Mouse (Mus musculus): ENCODE results near the gene Sox10. TPM values are rescaled to one million over a fixed set of nuclear protein-coding genes. Genes with fewer than 3 reads are reported as not detected.

The Sox10 gene
- polyA plus RNA-seq, 1 experiment from 2014 or later, result 1.5 TPM

GRCm38 (mm10) chr15:79126217-79126932 lies 38.7 kb downstream of the Sox10 start:
- H3K9ac ChIP-seq (replicated peaks; ENCODE audit: low read length), result no peak overlapping the region
- peaks cover 89% of the 10 kb centered on the region for H3K36me3 ChIP-seq (ENCODE audit: control insufficient read depth, insufficient read depth, low read length)
- H3K9me3 ChIP-seq (ENCODE audit: control insufficient read depth, low read length), result no peaks in the 10 kb centered on the region
- H3K4me1 ChIP-seq (ENCODE audit: control insufficient read depth, insufficient read depth, low read length), result no peaks in the 10 kb centered on the region
- H3K27me3 ChIP-seq (ENCODE audit: control insufficient read depth, insufficient read depth, low read length), result no peaks in the 10 kb centered on the region
- no peak overlapping the region for H3K4me2 ChIP-seq (ENCODE audit: low read length)
- no peak overlapping the region for H3K27ac ChIP-seq (replicated peaks; ENCODE audit: low read depth, low read length)
- 84% methylated on average over 13 of the region's 13 CpGs for WGBS
- ATAC-seq (ENCODE audit: low FRiP score, low TSS enrichment) (no peak), DNase-seq (peak; percentile 64)
- no peak overlapping the region for H3K4me3 ChIP-seq (replicated peaks; ENCODE audit: low read depth, low read length)

- H3K4me1 ChIP-seq (ENCODE audit: control insufficient read depth, insufficient read depth, low read length), result no peaks in the 10 kb centered on the region
- no peak for DNase-seq
- H3K4me3 ChIP-seq (replicated peaks; ENCODE audit: low read depth, low read length), result no peak overlapping the region
- no peak overlapping the region for H3K4me2 ChIP-seq (ENCODE audit: low read length)
- H3K9ac ChIP-seq (replicated peaks; ENCODE audit: low read length), result no peak overlapping the region
- 82% methylated on average over 10 of the region's 10 CpGs for WGBS
- H3K9me3 ChIP-seq (ENCODE audit: control insufficient read depth, low read length), result no peaks in the 10 kb centered on the region
- peaks cover 79% of the 10 kb centered on the region for H3K36me3 ChIP-seq (ENCODE audit: control insufficient read depth, insufficient read depth, low read length)
- no peaks in the 10 kb centered on the region for H3K27me3 ChIP-seq (ENCODE audit: control insufficient read depth, insufficient read depth, low read length)
- ATAC-seq (ENCODE audit: low FRiP score, low TSS enrichment), result no peak
- no peak overlapping the region for H3K27ac ChIP-seq (replicated peaks; ENCODE audit: low read depth, low read length)
Observed at GRCm38 (mm10) chr15:79124331-79124875, 40.6 kb downstream of the Sox10 start.

- Histone ChIP-seq H3K9ac (replicated peaks; ENCODE audit: low read length) (no peak overlapping the region), H3K36me3 (ENCODE audit: control insufficient read depth, insufficient read depth, low read length) (peaks cover 80% of the 10 kb centered on the region), H3K9me3 (ENCODE audit: control insufficient read depth, low read length) (no peaks in the 10 kb centered on the region), H3K4me1 (ENCODE audit: control insufficient read depth, insufficient read depth, low read length) (no peaks in the 10 kb centered on the region), H3K4me2 (ENCODE audit: low read length) (no peak overlapping the region), H3K27me3 (ENCODE audit: control insufficient read depth, insufficient read depth, low read length) (no peaks in the 10 kb centered on the region), H3K27ac (replicated peaks; ENCODE audit: low read depth, low read length) (no peak overlapping the region), H3K4me3 (replicated peaks; ENCODE audit: low read depth, low read length) (no peak overlapping the region)
- ATAC-seq (ENCODE audit: low FRiP score, low TSS enrichment), result no peak
- no peak for DNase-seq
- whole genome bisulfite sequencing, result 91% methylated on average over 6 of the region's 6 CpGs
Observed at GRCm38 (mm10) chr15:79123751-79124150, 41.3 kb downstream of the Sox10 start.

DNA sequence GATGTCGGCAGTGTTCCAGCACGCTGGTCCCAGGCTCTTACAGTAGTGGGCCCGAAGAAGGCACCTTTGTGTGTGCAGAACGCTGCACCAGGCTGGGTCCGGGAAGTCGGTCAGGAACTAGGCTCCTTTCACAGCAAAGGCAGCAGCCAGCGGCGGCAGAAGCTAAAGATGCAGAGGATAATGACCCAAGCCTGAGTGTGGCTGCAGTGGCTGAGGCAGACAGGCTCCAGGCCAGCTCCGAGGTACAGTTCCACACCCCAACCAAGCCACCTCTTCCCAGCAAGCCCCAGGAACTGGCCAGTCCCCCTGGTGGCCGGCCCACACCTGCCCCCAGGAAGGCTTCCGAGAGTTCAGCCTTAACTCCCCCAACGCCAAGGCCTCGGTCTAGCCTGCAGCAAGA lies 42.5 kb downstream of the Sox10 start:
- Histone ChIP-seq H3K4me3 (replicated peaks; ENCODE audit: low read depth, low read length) (no peak overlapping the region), H3K9me3 (ENCODE audit: control insufficient read depth, low read length) (no peaks in the 10 kb centered on the region), H3K4me1 (ENCODE audit: control insufficient read depth, insufficient read depth, low read length) (no peaks in the 10 kb centered on the region), H3K27me3 (ENCODE audit: control insufficient read depth, insufficient read depth, low read length) (no peaks in the 10 kb centered on the region), H3K9ac (replicated peaks; ENCODE audit: low read length) (no peak overlapping the region), H3K27ac (replicated peaks; ENCODE audit: low read depth, low read length) (no peak overlapping the region), H3K4me2 (ENCODE audit: low read length) (no peak overlapping the region), H3K36me3 (ENCODE audit: control insufficient read depth, insufficient read depth, low read length) (peaks cover 72% of the 10 kb centered on the region)
- WGBS, result 82% methylated on average over 13 of the region's 13 CpGs
- ATAC-seq (ENCODE audit: low FRiP score, low TSS enrichment) (no peak), DNase-seq (no peak)

- DNase-seq, result no peak
- H3K9ac ChIP-seq (replicated peaks; ENCODE audit: low read length), result no peak overlapping the region
- no peak overlapping the region for H3K4me3 ChIP-seq (replicated peaks; ENCODE audit: low read depth, low read length)
- H3K27ac ChIP-seq (replicated peaks; ENCODE audit: low read depth, low read length), result no peak overlapping the region
- 57% methylated on average over 4 of the region's 4 CpGs for WGBS
- no peaks in the 10 kb centered on the region for H3K27me3 ChIP-seq (ENCODE audit: control insufficient read depth, insufficient read depth, low read length)
- ATAC-seq (ENCODE audit: low FRiP score, low TSS enrichment), result no peak
- H3K9me3 ChIP-seq (ENCODE audit: control insufficient read depth, low read length), result no peaks in the 10 kb centered on the region
- H3K4me2 ChIP-seq (ENCODE audit: low read length), result no peak overlapping the region
- no peaks in the 10 kb centered on the region for H3K4me1 ChIP-seq (ENCODE audit: control insufficient read depth, insufficient read depth, low read length)
- H3K36me3 ChIP-seq (ENCODE audit: control insufficient read depth, insufficient read depth, low read length), result peaks cover 68% of the 10 kb centered on the region
Observed at GRCm38 (mm10) chr15:79122119-79122518, 42.9 kb downstream of the Sox10 start.

- Histone ChIP-seq H3K27ac (replicated peaks; ENCODE audit: low read depth, low read length) (no peak overlapping the region), H3K9ac (replicated peaks; ENCODE audit: low read length) (no peak overlapping the region), H3K36me3 (ENCODE audit: control insufficient read depth, insufficient read depth, low read length) (peaks cover 67% of the 10 kb centered on the region), H3K9me3 (ENCODE audit: control insufficient read depth, low read length) (no peaks in the 10 kb centered on the region), H3K27me3 (ENCODE audit: control insufficient read depth, insufficient read depth, low read length) (no peaks in the 10 kb centered on the region), H3K4me3 (replicated peaks; ENCODE audit: low read depth, low read length) (no peak overlapping the region), H3K4me2 (ENCODE audit: low read length) (no peak overlapping the region), H3K4me1 (ENCODE audit: control insufficient read depth, insufficient read depth, low read length) (no peaks in the 10 kb centered on the region)
- ATAC-seq (ENCODE audit: low FRiP score, low TSS enrichment) (no peak), DNase-seq (no peak)
- WGBS, result 82% methylated on average over 9 of the region's 9 CpGs
Observed at GRCm38 (mm10) chr15:79119491-79119890, 45.5 kb downstream of the Sox10 start.

- H3K27ac ChIP-seq (replicated peaks; ENCODE audit: low read depth, low read length), result no peak overlapping the region
- ATAC-seq (ENCODE audit: low FRiP score, low TSS enrichment), result no peak
- no peak overlapping the region for H3K4me3 ChIP-seq (replicated peaks; ENCODE audit: low read depth, low read length)
- H3K9me3 ChIP-seq (ENCODE audit: control insufficient read depth, low read length), result no peaks in the 10 kb centered on the region
- H3K9ac ChIP-seq (replicated peaks; ENCODE audit: low read length), result no peak overlapping the region
- peaks cover 9% of the 10 kb centered on the region for H3K4me1 ChIP-seq (ENCODE audit: control insufficient read depth, insufficient read depth, low read length)
- no peak for DNase-seq
- no peak overlapping the region for H3K4me2 ChIP-seq (ENCODE audit: low read length)
- WGBS, result 78% methylated on average over 5 of the region's 5 CpGs
- no peaks in the 10 kb centered on the region for H3K27me3 ChIP-seq (ENCODE audit: control insufficient read depth, insufficient read depth, low read length)
- H3K36me3 ChIP-seq (ENCODE audit: control insufficient read depth, insufficient read depth, low read length), result peaks cover 31% of the 10 kb centered on the region
Observed at GRCm38 (mm10) chr15:79115276-79115675, 49.8 kb downstream of the Sox10 start.

DNA sequence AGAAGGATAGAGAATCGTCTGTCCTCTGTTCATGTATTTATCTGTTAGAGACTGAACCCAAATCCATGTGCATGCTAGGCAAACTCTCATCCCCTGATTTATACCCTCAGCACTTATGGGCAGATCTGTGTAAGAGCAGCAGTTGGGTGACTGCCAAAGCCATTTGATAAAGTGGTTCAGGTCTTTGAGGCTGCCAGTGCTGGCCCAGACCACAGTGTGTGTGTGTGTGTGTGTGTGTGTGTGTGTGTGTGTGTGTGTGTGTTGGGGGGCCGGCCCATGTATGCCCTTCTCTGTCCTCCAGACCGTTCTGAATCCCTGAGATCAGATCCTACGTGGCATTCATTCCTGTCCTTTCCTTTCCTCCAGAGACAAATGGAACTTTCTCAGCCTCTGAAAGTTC lies 53.3 kb downstream of the Sox10 start:
- Histone ChIP-seq H3K4me3 (replicated peaks; ENCODE audit: low read depth, low read length) (no peak overlapping the region), H3K4me2 (ENCODE audit: low read length) (no peak overlapping the region), H3K27ac (replicated peaks; ENCODE audit: low read depth, low read length) (no peak overlapping the region), H3K9ac (replicated peaks; ENCODE audit: low read length) (no peak overlapping the region), H3K4me1 (ENCODE audit: control insufficient read depth, insufficient read depth, low read length) (peaks cover 25% of the 10 kb centered on the region), H3K27me3 (ENCODE audit: control insufficient read depth, insufficient read depth, low read length) (no peaks in the 10 kb centered on the region), H3K9me3 (ENCODE audit: control insufficient read depth, low read length) (no peaks in the 10 kb centered on the region), H3K36me3 (ENCODE audit: control insufficient read depth, insufficient read depth, low read length) (peaks cover 20% of the 10 kb centered on the region)
- no peak for ATAC-seq (ENCODE audit: low FRiP score, low TSS enrichment)
- 86% methylated on average over 4 of the region's 4 CpGs for WGBS
- peak; percentile 27 for DNase-seq

DNA sequence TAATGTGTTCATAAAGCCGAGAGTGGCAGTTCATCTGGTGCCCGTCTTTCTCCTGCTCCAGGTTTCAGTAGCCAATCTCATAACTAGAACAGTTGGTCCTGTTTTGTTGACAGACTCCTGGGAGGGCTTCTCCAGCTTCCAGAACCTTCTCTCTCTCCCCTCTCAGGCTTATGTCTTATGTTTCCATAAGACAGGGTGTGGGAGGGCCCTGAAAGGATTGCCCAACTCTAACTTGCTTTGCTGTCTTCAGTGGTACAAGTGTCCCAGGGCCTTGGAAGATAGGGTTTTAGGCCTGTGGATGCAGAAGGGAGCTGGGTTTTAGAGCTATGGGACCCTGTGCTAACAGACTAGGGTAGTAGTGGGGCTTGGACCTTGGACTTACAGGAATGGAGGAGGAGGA lies 54.5 kb downstream of the Sox10 start:
- H3K27ac ChIP-seq (replicated peaks; ENCODE audit: low read depth, low read length), result no peak overlapping the region
- H3K9me3 ChIP-seq (ENCODE audit: control insufficient read depth, low read length), result no peaks in the 10 kb centered on the region
- H3K4me2 ChIP-seq (ENCODE audit: low read length), result peak overlapping the region; percentile 98
- peaks cover 12% of the 10 kb centered on the region for H3K36me3 ChIP-seq (ENCODE audit: control insufficient read depth, insufficient read depth, low read length)
- peak overlapping the region; percentile 85; the same call in 1 of the 2 replicates for H3K4me3 ChIP-seq (replicated peaks; ENCODE audit: low read depth, low read length)
- DNase-seq (no peak), ATAC-seq (ENCODE audit: low FRiP score, low TSS enrichment) (no peak)
- peak overlapping the region; percentile 34 for H3K9ac ChIP-seq (replicated peaks; ENCODE audit: low read length)
- whole genome bisulfite sequencing, result 64% methylated on average over 2 of the region's 2 CpGs
- H3K4me1 ChIP-seq (ENCODE audit: control insufficient read depth, insufficient read depth, low read length), result peaks cover 25% of the 10 kb centered on the region
- no peaks in the 10 kb centered on the region for H3K27me3 ChIP-seq (ENCODE audit: control insufficient read depth, insufficient read depth, low read length)
